Mouse (Mus musculus): ENCODE results near the gene Galntl5. TPM values are rescaled to one million over a fixed set of nuclear protein-coding genes. Genes with fewer than 3 reads are reported as not detected.
"Not testable (repeated sequence)": the region's sequence is repeated elsewhere in the genome, so short reads cannot be mapped to it uniquely, and the experiment has no call there.

Gene Galntl5
- total RNA-seq, 2 experiments from 2014 or later = not detected

DNA sequence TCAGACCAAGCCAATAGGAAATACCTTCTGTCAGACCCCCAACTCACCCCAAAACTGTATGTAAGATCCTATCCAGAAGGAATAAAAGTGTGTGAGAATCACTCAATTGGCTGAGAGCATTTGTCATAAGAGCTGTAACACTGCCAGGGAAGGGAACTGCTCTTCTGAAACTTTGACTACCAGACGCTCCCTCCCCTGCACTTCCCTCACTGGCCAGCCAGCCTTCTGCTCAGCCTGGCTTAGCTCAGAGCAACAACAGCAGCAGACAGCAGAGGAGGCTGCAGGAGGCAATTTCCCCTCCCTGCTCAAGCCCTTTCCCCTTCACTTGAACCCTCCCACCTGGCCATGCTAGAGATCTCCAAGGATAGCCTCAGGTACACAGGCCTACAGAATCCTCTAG is 30.6 kb downstream of the Galntl5 start:
- peak; percentile 45 for DNase-seq

DNA sequence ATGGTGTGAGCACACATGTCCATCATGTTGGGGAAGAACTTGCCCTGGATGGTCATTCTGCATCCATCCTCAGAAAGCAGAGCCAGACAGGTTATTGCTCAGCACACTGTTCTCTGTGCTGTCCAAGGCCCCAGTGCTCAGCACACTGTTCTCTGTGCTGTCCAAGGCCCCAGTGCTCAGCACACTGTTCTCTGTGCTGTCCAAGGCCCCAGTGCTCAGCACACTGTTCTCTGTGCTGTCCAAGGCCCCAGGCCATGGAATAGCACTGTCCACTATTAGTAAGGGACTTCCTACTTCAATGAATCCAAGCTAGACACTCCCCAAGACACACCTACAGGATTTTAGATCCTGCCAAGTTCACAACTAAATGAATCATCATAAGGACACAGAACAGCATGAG is 32.0 kb downstream of the Galntl5 start:
- not testable (repeated sequence) for DNase-seq

DNA sequence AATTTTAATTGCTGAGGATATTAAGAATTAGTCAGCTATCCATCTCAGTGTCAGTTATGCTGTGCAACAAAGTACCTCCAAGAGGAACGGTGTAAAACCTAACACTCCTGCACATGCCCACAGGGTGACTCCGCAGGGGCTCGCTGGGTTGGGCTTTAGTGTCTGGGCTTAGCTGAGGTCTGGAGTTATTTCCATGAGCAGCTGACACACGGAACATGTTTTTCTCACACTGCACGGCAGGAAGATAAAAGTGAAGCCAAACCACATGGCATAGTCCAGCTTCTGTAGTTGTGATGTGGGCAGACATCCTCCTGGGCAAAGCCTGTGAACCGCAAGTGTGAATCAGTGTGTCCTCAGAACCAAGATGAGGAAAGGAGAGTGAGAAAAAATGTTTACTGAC is 33.7 kb downstream of the Galntl5 start:
- no peak for DNase-seq

DNA sequence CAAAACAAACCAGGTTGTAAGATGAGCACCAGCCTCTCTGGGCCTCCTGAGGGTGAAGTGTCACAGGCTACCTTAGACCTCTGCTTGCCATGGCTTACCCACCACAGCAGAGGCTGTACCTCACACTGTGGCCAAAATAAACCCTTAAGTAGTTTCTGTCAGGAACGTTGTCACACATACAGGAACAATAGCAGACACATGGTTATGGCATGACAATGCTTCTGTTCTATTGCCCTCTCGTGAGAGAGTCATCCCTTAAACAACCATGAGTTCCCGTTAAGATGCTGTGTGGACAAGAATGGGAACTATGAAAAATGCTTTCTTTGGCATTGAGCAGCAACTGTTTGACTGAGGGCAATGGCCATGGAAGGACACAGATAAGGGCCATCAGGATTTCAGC is 40.3 kb downstream of the Galntl5 start, which contains the start of gene Galnt11:
Gene Galnt11 (plus strand): TSS at position 301 of the 400 bp plus-strand sequence.
- no peak for DNase-seq

DNA sequence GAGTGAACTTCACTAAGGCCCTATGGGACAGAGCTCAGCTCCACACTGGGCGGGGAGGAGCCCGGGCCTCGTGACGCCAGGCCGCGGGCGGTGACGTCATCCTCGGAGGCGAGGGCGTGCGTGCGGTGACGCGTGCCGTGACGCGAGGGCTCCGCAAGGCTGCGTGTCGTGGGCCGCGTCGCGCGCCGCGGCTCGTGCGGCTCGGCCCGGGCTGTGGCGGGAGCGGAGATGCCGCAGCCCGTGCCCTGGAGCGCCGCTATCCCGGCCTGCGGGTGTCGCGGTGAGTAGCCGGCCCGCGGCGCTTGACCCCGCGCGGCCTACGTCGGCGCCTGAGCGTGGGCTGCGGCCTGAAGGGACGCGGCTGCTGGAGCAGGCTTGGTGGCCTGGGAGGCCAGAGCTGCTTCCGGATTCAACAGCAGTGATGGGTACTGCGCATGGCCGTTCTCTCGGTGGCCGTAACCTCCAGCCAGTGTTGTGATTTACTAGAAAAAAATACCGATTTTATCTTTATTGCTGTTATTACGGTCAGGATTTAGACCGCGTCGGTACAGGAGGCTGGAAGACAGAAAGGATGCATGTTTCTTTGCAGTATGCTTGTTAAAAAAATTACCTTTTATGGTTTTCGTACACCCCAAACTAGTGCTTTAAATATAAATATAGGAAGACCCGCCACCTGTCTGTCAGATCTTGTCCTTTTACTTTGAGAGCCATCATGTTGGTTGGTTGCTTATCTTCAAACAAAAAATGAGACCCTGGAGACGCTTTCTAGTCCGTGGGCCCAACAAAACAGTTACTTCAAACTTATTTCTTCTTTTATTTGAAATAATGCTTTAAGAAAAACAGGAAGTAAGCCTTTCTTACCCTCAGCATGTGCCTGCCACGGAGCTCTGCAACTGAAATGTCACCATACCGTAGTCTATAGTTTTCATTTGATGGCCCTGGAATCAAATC is 41.8 kb downstream of the Galntl5 start, which contains the start of gene E130116L18Rik:
Gene E130116L18Rik (minus strand): TSS at position 402 of the 951 bp plus-strand sequence.
- peak; percentile 90 for DNase-seq

DNA sequence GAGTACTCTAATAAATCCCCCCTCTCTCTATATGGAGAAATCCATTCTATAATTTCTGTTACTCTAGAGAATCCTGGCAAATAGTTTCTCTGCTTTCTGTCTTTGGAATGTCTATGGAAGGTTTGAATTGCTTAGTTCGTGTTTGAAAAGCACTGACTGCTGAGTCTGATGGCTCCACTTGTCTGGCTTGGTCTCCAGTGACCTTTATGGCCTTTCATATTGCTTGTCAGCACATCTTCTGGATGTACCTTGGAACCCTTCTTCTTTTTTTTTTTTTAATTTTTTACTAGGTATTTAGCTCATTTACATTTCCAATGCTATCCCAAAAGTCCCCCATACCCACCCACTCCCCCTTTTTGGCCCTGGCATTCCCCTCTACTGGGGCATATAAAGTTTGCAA is 43.1 kb downstream of the Galntl5 start:
- DNase-seq = not testable (repeated sequence)

DNA sequence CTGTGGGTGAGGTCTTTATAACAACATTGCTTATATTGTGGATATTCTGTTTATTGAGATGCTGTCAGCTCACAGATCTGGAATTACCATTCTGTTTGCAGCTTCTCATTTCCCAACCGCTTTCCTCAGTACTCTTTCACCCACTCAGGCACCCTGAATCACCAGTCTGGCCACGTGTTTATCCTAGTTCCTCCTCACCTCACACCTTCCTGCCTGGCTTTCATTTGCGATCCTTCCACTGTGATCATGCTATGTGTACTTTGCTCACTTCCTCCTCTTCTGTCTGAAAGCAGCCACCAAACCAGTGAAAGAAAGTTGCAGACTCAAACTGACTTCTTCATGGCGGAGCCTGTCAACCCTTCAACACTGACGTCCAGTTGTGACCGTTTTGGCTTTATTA is 61.8 kb downstream of the Galntl5 start:
- DNase-seq = no peak

DNA sequence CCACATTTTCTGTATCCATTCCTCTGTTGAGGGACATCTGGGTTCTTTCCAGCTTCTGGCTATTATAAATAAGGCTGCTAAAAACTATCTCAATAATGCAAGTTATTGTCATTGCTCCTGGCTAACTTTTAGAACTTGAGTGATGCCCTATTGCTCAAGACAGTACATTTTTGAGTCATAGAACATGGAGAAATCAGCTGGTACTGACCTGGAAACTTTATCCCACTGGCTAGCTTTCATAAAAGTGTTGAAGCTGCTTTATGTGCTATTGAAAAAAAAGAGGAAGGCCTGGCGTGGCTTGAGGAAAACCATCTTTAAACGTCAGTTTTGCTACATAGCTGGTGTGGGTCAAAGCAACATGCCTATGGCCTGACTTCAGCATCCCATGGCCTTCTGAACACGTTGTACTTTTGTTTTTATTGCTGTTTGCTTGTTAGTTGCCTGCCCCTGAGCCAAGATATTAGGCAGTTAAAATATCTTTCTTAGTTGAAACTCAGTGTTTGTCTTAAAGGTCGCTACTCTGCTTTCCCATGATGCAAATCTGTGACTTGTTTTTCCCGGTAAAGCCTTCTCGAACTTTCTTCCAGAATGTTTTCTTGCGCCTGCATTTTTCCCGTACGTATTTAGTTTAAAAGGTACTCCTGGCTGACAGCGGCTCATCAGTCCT is 64.7 kb downstream of the Galntl5 start:
- no peak for DNase-seq

DNA sequence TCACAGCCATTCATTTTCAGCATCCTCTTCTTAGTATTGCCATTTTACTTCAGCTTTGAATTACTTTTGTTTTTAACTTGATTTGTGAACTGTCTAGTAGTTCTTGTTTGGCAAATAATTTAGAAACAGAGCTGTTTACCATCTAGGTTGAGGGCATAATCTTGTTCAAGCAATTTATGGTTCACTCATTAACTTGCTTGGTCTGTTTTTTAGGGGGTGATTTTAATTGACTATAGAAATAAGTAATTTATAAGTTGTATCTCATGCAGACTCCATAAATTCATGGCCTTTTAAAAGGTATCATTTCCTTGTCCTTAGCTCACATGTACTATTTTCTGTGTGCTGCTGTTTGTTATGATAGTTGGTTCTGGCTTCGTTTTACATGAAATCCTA is 65.2 kb downstream of the Galntl5 start:
- no peak for DNase-seq

DNA sequence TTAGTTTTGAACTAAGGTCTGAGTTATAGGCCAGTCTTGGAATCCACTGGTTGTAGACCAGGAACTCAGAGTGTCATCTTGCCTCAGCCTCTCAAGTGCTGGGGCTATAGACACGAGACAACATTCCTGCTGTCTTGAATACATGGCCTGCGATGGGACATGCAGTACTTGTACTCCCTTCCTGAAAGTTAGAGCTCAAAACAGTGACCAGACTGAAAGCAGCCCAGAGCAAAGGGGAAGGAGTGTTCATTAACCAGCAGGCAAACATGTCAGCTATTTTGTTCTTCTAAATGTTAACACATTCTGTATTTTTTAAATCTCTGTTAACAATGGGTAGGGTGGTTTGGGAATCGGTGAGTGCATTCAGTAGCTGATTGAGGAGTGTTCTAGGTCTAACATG is 65.8 kb downstream of the Galntl5 start:
- DNase-seq = no peak

DNA sequence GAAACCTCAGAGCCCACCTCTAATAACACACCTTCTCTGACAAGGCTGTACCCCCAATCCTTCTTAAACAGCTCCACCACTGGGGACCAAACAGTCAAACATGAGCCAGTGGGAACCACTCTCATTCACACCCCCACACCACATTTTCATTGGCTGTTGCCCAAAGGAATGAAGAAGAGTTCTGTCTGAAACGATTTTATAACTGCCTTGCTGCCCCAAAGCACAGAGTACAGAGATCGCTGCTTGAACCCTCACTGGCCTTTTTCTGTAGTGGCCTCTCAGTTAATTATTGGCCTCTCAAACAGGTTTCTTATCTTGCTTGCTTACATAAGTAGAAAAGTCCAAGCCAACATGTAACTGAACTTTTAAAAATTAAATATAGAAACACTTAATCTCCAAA is 71.2 kb downstream of the Galntl5 start:
- DNase-seq = no peak

DNA sequence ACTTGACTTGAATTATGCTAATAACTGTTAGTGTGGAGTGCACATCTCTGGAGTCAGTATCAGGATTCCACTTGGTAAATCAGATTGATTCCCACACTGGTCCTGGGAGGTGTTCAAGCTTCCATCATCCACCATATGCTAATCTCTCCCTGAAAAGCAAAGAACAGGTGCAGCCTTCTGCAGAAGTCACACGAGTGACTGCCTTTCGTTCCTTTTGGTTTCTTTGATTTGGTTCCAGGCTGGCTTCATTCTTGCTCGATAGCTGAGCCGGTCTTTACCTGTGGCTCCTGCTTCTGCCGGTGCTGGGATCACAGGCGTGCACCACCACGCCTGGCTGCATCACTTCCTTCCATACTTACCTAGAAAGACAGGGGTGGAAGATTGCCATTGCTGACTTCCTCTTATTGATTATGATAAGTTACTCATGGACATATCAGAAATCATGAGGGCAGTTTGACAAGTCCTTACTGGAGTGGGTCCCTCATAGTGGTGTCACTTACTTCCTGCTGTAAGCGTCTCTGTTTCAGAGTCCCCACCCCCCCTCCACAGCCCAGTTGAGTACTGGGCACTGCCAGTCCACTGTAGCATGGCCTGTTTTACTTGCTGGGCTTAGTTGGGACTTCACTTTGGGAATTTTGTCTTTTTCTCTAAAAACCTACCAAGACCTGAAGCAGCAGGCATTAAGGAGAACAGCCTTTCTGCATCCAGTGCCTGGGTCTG is 71.7 kb downstream of the Galntl5 start:
- DNase-seq = no peak

DNA sequence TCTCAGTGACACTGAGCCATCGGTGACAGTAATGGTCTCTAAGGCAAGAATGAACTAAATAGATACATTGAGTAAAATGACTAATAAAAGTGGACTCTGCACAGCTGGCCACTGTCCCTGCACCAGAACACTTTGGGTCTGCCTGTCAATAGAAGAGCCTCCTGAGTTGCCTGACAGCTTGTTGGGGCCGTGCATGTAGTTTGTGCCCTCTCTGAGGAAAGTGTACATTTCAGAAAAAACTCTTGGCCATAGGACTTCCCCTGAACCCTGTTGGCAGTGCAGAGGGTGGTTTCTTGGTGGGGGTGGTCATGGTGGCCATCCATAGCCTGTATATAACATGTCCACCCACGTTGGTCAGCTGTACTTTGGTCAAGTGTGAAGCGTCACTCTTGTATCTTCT is 73.2 kb downstream of the Galntl5 start:
- no peak for DNase-seq

DNA sequence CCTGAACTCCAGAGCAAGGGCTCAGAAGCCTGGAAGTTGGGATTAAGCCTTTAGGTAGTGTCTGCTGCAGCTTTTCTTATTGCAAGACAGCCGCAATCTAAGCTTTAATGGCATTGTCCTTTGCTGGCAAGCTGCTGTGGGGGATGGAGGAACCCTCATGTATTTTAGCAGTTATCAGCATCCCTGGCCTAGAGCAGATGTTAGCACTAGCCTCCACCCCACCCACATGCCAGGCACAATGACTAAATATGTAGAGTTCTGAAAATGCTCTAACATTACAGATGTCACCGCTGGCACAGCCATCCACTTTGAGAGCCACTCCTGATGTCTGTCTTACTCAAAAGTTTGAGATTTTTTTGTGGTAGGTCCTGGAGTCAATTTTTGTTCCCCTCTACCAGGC is 75.4 kb downstream of the Galntl5 start:
- no peak for DNase-seq

DNA sequence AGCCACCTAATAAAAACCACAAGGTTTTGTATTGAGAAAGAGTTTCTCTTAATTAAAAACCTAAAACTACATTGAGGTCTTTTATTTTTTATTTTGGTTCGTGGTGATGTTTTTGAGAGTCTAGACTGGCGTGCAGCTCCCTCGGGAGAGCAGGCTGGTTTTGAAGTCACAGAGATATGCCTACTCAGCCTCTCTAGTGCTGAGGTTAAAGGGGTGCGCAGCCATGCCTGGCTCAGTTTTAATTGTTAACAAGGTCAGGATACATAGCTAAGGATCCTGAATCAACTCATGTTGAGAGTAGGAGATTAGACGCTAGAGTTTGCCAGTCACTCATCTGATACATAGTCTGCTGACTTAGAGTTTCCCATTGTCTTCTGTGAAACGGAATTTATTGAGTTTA is 80.2 kb downstream of the Galntl5 start:
- DNase-seq = no peak

DNA sequence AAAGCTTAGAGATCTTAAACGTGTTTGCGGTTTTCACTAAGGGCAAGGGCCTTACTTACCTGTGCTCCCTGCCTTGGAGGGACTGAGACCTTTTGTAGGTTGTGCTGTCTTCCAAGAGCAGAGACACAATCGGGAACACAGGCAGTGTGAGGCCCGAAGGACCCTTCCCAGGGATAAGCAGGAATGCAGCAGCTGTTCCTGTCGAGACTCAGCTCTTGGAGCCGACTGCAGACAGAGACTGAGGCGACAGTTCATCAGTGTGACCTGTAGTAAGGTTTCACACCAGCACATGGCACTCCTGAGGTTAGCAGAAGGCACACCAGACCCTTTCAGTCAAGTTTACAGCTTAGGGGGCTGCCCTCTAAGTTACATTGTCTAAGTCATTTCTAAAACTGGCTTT is 81.0 kb downstream of the Galntl5 start:
- DNase-seq = no peak

DNA sequence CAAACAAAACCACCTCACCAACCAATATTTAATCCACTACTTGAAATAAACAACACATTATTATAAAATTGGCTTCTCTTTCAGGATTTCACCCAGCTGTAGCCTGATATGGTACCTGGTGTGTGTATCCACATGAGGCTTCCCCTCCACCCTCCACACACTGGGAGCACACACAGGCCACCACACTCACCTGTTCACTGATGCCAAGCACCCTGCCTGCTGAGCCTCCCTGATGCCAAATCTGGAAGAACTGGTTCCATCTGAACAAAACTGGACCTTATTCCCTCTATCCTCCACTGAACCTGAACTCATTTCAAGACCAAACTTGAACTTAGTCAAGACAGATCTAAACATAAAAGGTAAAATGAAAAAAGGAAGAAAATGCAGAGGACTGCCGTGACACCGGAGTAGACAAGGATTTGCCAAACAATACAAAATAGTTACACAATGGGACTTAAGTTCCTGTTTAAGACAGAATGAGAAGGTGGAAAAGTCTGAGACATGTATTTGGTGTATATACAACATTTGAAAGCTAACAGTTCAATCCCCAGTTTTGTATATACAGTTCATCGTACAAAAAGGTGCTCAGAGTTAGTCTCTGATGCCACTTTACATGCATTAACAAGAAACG is 87.1 kb downstream of the Galntl5 start:
- DNase-seq = no peak

Small RNA genes lying within 50 kb of the gene (microRNA-seq; reads per million reads assigned to microRNA genes)
- 0 reads per million in 2 experiments for gene Gm26051

Other genes with a start within 250 kb of the Galntl5 start
- gene Prkag2, start 80.8 kb upstream of the Galntl5 start, total RNA-seq (2021) = 100 to 1,000 TPM; 180 to 182 TPM
- gene Galnt11, start 40.4 kb downstream of the Galntl5 start, total RNA-seq (2021) = 10 to 100 TPM; 43.4 to 45.0 TPM
- not detected for gene E130116L18Rik, start 41.7 kb downstream of the Galntl5 start, total RNA-seq (2021)